Mouse (Mus musculus) MEL (cell line): ENCODE results near the gene Grik4.

ENCODE experiments used
- CHD1 ChIP-seq: IDR thresholded peaks from 2 replicates; pipeline ENCODE4 v1.6.1; 2012; ENCODE audit warnings: low read depth, mild to moderate bottlenecking, inconsistent platforms, low read length, improper control_type of control experiment
- CHD2 ChIP-seq: IDR thresholded peaks from 2 replicates; pipeline ENCODE4 v1.6.1; 2011; ENCODE audit warnings: low read length, improper control_type of control experiment
- CTCF ChIP-seq, 3 experiments: IDR thresholded peaks in 2 of 3; conservative IDR thresholded peaks in 1 of 3; 2 replicates each; pipeline ENCODE4 v1.5.1; 2011 to 2012; ENCODE audit warnings: low read length in 3 of 3, low read depth in 2 of 3, mild to moderate bottlenecking in 2 of 3, improper control_type of control experiment in 1 of 3, inconsistent platforms in 1 of 3, mixed read lengths in 1 of 3, moderate library complexity in 1 of 3; ENCODE audit not compliant: control insufficient read depth in 1 of 3, insufficient read depth in 1 of 3, poor library complexity in 1 of 3, severe bottlenecking in 1 of 3
- EP300 ChIP-seq, 2 experiments: IDR thresholded peaks; 2 replicates each; pipeline ENCODE4 v1.6.1; 2011; ENCODE audit warnings: improper control_type of control experiment in 2 of 2, low read length in 2 of 2, low read depth in 1 of 2, mild to moderate bottlenecking in 1 of 2
- GABPA ChIP-seq: IDR thresholded peaks from 2 replicates; pipeline ENCODE4 v1.6.1; 2012; ENCODE audit warnings: low read depth, mild to moderate bottlenecking, inconsistent platforms, low read length, improper control_type of control experiment, moderate library complexity
- GATA1 ChIP-seq: IDR thresholded peaks from 2 replicates; pipeline ENCODE4 v1.6.1; 2011; ENCODE audit warnings: low read depth, low read length, improper control_type of control experiment
- KAT2A ChIP-seq: conservative IDR thresholded peaks from 2 replicates; pipeline ENCODE4 v1.6.1; 2012; ENCODE audit warnings: low read depth, low read length, improper control_type of control experiment, inconsistent platforms
- MXI1 ChIP-seq: IDR thresholded peaks from 2 replicates; pipeline ENCODE4 v1.6.1; 2011; ENCODE audit warnings: mild to moderate bottlenecking, low read depth, low read length, improper control_type of control experiment
- POLR2A ChIP-seq, 2 experiments: IDR thresholded peaks; 2 replicates each; pipeline ENCODE4 v1.6.1; 2011 to 2012; ENCODE audit warnings: low read length in 2 of 2, mild to moderate bottlenecking in 2 of 2, control low read depth in 1 of 2, improper control_type of control experiment in 1 of 2, low read depth in 1 of 2, moderate library complexity in 1 of 2; ENCODE audit not compliant: control insufficient read depth in 1 of 2, insufficient read depth in 1 of 2, poor library complexity in 1 of 2
- POLR2AphosphoS2 ChIP-seq: IDR thresholded peaks from 2 replicates; pipeline ENCODE4 v1.6.1; 2011; ENCODE audit warnings: low read length, improper control_type of control experiment
- ZC3H11A ChIP-seq: IDR thresholded peaks from 2 replicates; pipeline ENCODE4 v1.6.1; 2012; ENCODE audit warnings: low read depth, mild to moderate bottlenecking, inconsistent platforms, low read length, improper control_type of control experiment

DNA sequence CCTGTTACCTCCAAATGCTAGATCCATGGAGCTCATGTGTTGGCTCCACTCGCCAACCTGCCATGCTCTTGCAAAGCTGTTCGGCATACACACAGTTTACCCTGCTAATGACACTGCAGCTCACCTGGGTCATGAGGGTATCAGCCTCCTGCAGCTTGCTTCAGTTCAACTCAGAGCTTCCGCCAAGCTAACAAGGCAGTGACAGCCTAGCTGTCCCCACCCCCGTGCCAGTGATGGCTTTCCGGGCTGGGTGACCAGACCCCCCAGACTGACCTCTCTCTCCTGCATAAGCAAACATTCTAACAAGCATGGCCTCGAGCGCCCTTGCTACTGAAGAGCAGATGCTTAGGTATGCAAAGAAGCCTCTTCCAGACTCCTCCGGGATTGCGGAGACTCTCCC lies 167.5 kb downstream of the Grik4 start:
- TF ChIP-seq POLR2AphosphoS2: no peak
- TF ChIP-seq ZC3H11A: no peak
- no peak for TF ChIP-seq POLR2A (IDR thresholded peaks at IDR 0.05; ENCODE audit: control insufficient read depth in 1 of 2, insufficient read depth in 1 of 2, low read depth in 1 of 2, low read length in 2 of 2, poor library complexity in 1 of 2)
- TF ChIP-seq KAT2A: no peak
- TF ChIP-seq EP300 (IDR thresholded peaks at IDR 0.05; ENCODE audit: low read depth in 1 of 2, low read length in 2 of 2): no peak
- no peak for TF ChIP-seq CTCF (IDR thresholded peaks at IDR 0.05 in 2 of 3, conservative IDR thresholded peaks at IDR 0.05 in 1 of 3; ENCODE audit: control insufficient read depth in 1 of 3, insufficient read depth in 1 of 3, low read depth in 2 of 3, low read length in 3 of 3, poor library complexity in 1 of 3, severe bottlenecking in 1 of 3)
- TF ChIP-seq MXI1: no peak
- no peak for TF ChIP-seq GATA1
- no peak for TF ChIP-seq CHD2
- TF ChIP-seq GABPA: no peak
- no peak for TF ChIP-seq CHD1
